Mouse (Mus musculus) thymus, postnatal 0 days (tissue): Measurements from ENCODE around the gene Scd2. TPM values are rescaled to one million over a fixed set of nuclear protein-coding genes. Genes with fewer than 3 reads are reported as not detected.
"Not testable (repeated sequence)": the region's sequence is repeated elsewhere in the genome, so short reads cannot be mapped to it uniquely, and the experiment has no call there.

Experiments
- DNase-seq: peaks from one replicate; pipeline ENCODE4 v3.0.0-alpha.2; 2015; ENCODE audit warnings: low spot score
- polyA plus RNA-seq: library from polyadenylated mRNA; unstranded; fragments of >200 nt; fragmentation: Nextera tagmentation; extraction: Ambion mirVana; gene quantifications from 2 replicates; pipeline ENCODE4 v1.2.1, GENCODE M21; 2015

The Scd2 gene
- polyA plus RNA-seq, 1 experiment from 2014 or later: 68.8 TPM

GRCm38 (mm10) chr19:44267499-44268002 is 25.9 kb upstream of the Scd2 start:
- DNase-seq: no peak

DNA sequence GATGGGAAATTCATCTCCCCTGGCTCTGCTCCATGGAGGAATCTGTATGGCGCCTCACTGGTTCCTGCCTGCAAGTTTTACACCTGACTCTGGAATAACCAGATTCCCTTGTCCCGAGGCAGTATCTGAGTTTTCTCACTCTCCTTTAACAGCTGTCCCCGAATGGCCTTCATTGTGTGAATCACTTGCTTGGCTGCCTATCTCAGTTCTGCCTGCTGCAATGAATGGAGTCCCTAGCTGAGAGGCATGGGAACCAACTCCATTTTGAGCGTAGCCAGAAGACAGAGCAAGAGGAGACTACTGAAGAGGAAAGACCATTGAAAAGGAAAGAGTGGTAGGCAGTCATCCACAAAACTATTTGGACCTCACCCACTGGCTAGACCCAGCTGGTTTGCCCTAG is 19.8 kb upstream of the Scd2 start:
- DNase-seq: no peak

DNA sequence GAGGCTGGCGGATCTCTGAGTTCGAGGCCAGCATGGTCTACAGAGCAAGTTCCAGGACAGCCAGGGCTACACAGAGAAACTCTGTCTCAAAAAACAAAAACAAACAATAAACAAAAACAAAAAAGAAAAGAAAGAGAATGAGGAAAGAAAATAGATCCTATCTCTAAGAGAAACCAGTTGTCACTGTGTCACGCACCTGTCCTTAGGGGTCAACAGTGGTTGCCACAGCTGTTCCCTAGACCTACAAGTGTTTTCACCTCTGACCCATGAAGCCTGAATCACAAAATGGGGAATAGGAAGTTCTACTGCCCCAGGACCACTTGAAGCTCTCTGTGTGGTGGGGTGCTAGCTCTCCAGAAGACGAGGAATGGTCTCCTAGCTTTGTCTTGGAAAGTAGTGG is 19.0 kb upstream of the Scd2 start:
- no peak for DNase-seq

GRCm38 (mm10) chr19:44275418-44275817 is 18.1 kb upstream of the Scd2 start:
- no peak for DNase-seq

GRCm38 (mm10) chr19:44276861-44277260 is 16.6 kb upstream of the Scd2 start:
- DNase-seq: no peak

- DNase-seq: no peak
These were observed 15.5 kb upstream of the Scd2 start for GRCm38 (mm10) chr19:44277931-44278330.

GRCm38 (mm10) chr19:44280755-44281154 is 12.7 kb upstream of the Scd2 start:
- peak; percentile 78 for DNase-seq

DNA sequence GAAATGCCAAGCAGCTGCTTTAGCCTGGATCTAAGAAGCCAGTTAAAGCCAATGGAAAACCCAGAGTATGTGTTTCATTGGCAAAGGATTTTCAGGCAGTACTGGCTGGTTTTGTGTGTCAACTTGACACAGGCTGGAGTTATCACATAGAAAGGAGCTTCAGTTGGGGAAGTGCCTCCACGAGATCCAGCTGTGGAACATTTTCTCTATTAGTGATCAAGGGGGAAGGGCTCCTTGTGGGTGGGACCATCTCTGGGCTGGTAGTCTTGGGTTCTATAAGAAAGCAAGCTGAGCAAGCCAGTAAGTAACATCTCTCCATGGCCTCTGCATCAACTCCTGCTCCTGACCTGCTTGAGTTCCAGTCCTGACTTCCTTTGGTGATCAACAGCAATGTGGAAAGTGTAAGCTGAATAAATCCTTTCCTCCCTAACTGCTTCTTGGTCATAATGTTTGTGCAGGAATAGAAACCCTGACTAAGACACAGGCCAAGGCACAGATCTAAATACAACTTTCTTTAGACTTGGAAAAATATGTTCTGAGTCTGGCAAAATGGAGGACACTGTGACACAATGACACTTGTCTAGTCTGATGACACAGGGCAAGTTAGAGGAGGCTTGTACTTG is 11.5 kb upstream of the Scd2 start:
- DNase-seq: not testable (repeated sequence)

DNA sequence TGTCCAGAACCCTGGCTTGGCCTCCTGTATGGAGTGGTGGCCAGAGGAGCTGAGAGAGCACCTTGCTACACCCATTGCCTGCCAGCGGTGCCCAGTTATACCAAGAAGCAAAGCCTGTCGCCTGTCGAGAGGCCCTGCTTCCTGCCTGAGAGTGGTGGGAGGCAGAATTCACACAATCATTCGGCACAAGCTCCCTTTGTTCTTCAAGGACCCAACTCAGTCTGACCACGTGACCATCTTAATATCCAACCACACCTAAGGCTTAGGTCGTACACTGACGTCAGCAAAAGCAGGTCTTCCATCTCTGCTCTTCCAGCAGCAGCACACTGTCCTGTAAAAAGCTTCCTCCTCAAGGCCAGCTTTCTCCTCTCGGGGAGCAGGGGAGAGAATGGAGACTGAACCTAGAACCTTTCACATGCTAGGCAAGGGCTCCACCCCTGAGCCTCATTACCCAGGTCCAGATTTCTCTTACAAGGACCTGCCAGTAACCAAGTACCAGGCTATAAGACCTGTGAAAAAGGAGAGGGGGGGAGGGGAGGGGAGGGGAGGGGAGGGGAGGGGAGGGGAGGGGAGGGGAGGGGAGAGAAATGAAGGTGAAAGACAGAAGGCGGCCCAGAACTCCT is 10.8 kb upstream of the Scd2 start:
- DNase-seq: peak; percentile 69

- no peak for DNase-seq
These were observed 10.1 kb upstream of the Scd2 start for GRCm38 (mm10) chr19:44283157-44284024.

DNA sequence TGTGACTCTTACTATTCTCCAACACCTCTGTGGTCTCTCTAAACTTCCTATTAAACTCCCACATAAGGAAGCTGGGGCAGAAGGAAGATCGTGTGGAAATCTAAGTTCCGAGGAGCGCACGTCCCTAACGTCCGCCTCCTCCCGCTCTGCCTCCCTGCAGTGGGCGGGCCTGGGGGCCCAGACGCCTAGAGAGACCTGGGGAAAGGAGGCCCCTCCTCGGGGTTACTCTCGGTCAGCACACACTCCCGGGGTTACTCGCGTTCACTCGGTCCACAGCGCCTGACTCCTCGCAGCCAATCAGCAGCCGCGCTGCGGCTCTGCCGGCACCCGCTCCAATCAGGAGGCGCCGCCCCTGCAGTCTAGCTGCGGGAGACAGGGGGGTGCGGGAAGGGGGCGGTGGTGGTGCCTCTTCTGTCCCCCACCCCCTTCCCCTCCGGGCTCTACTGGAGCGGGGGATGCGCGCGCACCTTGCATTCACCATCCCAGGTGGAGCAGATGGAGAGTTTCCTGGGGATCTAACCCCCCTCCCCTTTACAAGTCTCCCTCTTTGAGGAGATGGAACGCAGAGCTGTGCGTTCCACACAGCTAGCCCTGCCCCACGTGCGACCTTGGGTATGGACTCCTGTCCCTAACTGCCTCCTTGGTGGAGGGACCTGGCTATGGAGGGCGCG is 9.3 kb upstream of the Scd2 start:
- peak; percentile 97 for DNase-seq

DNA sequence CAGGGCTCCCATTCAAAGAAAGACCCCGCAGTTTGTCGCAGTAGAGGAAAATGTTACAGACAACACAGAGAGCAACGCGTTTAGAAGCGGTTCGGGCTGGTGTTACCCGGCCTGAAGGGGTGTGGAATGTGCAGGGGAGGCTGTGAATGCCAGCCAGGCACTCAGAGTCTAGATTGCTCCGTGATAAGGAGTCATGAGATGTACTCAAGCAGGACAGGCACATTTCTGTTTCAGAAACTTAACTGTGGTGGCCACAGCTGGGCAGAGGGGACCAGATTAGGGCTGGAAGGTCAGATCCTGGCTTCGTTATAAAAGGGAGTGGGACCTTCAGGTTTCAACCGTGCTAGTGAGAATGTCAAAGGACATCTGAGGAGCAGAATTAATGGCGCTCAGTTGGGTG is 8.8 kb upstream of the Scd2 start:
- DNase-seq: no peak

- no peak for DNase-seq
These were observed 7.9 kb upstream of the Scd2 start for GRCm38 (mm10) chr19:44285554-44285953.

- no peak for DNase-seq
These were observed 7.4 kb upstream of the Scd2 start for GRCm38 (mm10) chr19:44286109-44286508.

DNA sequence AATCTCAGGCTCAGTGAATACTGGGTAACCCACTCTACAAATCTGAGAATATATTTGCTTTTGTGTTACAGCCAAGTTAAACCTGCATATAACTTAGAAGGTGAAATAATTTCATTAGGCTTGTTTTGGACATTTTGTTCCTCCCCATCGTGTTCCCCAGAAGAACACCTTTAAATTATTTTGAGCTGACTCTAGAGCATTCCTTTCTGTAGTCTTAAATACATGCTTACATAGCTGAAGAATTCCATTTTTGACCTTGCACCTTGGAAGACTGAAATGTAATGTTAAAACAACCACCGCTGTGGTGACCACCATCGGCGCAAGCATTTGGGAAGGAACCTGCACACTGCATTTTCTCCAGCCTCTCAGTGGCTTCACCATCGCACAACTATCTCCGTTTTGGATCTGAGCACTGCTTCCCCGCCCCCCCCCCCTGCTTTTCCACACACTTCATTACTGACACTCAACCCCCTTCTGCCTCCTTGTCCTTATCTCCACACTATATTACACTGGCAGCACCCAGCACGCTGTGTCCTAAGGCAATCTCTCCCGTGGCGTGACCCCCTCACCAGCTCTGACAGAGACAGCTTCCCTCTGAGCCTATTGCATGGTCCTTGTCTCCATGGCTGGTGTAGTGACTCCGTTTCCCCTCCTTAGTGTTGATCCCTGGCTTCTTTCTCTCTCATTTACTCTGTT is 5.9 kb upstream of the Scd2 start:
- DNase-seq: no peak

DNA sequence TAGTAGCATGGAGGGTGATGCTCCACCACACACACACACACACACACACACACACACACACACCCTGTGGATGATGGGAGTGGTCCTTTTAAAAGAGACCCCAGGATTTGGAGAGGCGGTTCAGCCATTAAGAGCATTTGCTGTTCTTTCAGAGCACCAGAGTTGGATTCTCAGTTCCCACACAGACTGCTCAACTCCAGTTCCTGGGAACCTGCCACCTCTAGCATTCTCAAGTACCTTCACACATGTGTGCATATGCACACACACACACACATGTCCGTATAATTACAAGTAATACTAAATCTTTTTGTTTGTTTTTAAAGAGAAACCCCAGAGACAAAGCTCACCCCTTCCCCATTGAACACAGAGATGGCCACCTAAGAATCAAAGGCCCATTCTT is 1.4 kb upstream of the Scd2 start:
- no peak for DNase-seq

DNA sequence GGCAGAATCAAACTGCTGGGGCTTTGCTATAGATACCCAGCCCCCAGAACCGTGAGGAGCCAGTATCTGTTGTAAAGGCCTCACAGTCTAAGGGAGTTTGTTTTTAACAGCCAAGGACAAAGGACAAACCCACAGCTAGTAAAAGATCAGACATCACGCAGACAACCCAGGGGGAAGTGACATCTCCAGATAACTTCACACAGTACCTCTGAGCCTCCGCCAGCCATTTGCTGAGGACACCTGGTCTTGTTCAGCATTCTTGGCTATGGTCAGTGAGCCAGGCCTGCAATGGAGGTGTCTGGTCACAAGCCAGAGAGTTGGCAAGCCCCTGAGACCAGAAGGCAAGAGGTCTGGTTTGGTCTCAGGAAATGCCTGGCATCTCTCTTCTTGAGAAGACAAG is 991 bp upstream of the Scd2 start:
- peak; percentile 16 for DNase-seq

DNA sequence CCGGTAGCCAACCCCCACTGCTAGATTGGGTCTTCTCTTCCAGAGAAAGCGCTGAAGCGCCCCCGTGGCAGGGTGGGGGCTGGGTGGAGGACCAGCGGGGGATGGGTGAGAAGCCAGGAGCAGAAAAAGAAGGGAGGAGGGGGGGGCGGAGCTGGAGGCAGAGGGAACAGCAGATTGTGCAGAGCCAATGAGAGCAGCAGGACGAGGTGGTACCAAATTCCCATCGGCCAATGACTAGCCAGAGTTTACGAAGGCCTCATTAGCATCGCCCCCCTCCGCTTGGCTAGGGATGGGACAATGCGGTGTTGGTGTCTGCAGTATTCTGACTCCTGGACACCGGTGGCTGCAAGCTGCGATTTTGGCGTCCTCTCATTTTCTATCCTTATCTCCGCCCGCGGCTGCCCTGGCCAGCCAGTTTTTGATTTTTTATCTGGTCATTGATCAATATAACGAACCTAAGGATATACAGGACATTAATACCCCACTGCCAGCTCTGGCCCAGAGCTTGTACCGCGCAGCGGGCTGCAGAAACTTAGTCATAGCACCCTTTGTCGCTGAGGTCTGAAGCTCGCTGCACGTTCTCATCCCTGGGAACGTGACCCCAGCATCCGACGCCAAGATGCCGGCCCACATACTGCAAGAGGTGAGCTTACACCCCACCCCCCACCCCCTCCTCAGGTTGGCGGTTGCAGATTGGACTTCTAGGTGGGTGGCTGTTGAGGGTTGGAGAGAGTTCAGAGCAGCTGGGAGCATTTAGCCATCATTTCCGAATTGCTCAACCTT is 486 bp downstream of the Scd2 start:
- DNase-seq: peak; percentile 90

- peak; percentile 92 for DNase-seq
These were observed 1.1 kb downstream of the Scd2 start for GRCm38 (mm10) chr19:44294588-44295041.

GRCm38 (mm10) chr19:44295251-44295650 is 1.8 kb downstream of the Scd2 start:
- DNase-seq: peak; percentile 22
